Mouse (Mus musculus): ENCODE measurements around the gene Casp1. TPM values are rescaled to one million over a fixed set of nuclear protein-coding genes. Genes with fewer than 3 reads are reported as not detected.
A peak's percentile ranks its signal among the peaks of the same experiment; 100 is the strongest.

Casp1 gene
- total RNA-seq (2021) (1 to 10 TPM; 3.6 to 5.9 TPM), polyA plus RNA-seq (2012; rRNA removed) (not detected in 2 replicates)
- long read RNA-seq, partial matches to known transcripts: 0 of 2 reads
- long read RNA-seq, other reads (novel, unspliced or antisense): 0 of 2 reads

DNA sequence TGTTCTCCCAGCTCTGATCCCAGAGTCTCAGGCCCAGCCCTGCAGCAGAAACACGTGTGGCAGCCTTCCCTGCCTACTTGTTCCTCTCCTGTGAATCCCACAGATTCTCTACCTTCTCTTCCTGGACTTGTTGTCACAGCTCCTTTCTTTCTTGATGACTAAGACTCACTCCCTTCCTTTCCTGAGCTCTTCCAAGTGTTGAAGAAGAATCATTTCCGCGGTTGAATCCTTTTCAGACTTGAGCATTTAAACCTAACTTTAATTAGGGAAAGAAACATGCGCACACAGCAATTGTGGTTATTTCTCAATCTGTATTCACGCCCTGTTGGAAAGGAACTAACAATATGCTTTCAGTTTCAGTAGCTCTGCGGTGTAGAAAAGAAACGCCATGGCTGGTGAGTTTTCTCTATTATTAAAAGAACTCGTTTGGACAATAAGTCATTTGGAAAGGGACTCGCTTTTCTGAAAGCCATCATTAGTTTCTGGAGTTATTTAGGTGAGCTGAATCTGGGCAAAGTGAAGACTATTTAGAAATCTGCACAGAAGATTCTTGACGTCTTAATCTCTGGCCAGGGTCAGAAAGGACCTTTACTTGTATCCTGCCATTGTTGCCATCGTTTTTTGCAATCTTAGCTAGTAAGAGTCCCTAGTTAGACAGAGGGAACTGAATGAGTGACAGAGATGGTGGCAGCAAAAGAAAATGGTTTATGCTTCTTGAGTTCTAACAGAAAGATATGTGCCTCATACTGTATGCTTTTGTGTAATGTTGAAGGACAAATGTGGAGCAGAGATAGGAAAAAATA, at the start of gene Casp1:
Gene Casp1, plus strand, starts transcription at position 189 of the 803 bp plus-strand sequence.
- DNase-seq: peak; percentile 4

DNA sequence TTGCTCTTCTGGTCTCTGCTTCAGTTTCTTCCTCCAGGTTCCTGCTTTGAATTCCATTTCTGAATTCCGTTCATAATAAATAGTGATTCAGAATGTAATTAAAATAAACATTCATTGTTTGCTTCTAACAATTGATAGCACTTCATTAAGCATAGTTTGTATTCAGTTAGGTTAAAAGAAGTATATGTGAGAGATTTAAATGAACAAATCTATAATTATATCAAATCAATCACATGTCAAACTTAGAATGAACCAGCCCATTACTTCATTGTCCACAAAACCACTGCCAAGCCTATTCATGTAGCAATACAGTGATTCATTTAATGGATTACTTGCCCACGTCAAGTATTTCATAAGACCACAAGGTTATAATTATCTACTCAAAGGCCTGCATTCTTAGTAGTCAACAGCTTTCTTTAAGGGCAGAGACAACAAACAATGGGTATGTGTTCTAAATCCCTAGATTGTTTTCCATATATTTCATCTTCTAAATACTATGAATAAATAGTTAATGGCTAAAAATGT, 34.3 kb upstream of the Casp1 start:
- no peak for DNase-seq

- no peak for DNase-seq
These were observed 28.0 kb upstream of the Casp1 start for GRCm38 (mm10) chr9:5270274-5270673.

DNA sequence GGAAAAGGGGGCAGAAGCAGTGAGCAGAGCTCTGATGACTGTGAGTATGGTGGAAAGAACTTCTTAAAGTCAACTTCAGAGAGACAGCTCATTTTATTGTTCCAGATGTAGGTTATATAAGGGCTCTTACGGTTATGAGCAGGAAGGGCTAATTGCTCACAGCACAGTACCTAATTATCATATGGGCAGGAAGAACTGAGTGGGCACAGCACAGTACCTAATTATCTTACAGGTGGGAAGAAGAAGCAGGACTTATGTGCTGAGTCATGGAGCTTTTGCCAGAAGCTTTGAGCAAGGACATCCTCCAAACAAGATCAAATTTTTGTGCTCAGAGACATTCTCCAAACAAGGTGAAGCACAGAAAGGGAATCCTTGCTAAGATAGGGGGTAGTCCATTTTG, 27.4 kb upstream of the Casp1 start:
- no peak for DNase-seq

GRCm38 (mm10) chr9:5271334-5271845, 26.9 kb upstream of the Casp1 start:
- DNase-seq: no peak

GRCm38 (mm10) chr9:5286071-5286470, 12.2 kb upstream of the Casp1 start:
- no peak for DNase-seq

DNA sequence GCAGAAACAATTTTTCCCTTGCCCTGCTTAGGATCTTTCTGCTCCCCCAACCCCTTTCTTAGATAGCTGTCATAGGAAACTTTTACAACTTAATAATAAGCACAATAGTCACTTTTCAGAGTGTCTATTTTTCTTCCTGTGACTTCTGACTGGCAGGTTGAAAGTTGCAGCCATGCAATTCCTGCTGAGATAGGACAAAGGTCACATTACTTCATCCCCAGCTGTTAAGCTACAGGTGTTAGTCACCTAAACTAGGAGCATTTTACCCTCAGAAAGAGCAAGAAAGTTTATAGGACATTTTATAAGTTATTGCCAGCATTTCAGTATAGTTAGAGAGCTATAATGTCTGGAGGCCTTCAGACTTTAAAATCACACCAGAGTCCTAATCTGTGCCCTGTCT, 11.7 kb upstream of the Casp1 start:
- DNase-seq: no peak

DNA sequence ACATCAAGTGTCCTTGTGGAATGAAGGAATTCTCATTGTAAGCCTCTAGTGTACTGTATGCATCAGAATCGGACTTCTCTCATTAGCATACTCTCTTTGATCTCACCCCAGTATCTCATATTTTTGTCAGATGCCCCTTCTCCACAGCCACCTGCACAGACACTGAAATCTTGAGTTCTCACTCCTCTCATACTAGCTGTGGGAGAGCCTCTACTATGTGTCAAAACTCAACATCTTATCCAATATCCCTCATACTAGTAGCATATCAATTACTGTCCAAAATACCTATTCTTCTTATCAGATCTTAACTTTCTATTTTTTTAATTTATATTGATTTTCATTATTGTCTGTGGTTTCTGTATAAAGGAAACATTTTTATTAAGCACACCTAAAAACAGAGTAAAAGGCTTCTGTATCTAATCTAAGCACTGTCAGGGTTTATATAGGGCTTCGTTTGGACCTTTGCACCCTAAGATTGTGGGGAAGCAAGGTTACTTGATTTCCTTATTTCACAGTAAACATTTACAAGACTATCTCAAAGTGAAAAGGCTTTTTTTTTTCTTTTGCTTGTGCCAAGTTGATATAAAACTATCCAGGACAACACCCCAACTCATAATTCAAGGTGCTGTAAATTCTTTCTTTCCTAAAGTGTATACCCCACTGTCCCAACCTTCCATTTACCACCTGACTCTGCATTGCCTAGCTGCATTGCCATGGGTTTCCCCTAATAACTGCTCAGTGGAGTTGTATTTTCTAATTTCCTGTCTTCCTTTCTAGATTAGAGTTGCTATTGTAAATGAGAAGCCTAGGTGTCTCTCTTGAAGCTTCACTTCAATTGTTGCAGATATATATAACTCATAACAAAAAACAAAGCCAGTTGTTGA, 1.7 kb upstream of the Casp1 start:
- no peak for DNase-seq

GRCm38 (mm10) chr9:5299132-5299381, 740 bp downstream of the Casp1 start:
- DNase-seq: no peak

- peak; percentile 40 for DNase-seq
These were observed 10.2 kb downstream of the Casp1 start, which contains the start of gene Casp4 for GRCm38 (mm10) chr9:5308561-5308960. Gene Casp4, plus strand, starts transcription at chr9:5308828.

DNA sequence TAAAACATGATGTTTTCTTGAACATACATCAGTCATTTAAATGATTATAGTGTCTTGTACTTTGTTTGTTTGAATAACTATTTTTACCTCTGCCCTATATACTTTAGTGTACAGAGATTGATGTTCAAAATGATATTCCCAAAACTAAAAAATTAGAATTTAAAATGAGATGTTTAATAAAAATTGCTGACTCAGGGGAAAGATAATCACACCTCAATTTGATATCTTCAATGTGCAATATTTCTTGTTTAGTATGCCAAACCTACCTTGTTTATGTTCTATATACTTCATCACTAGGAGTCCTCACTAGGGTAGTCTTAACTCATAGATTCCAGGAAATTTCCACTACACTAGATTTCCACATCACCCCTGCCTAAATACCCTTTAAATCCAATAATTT, 11.8 kb downstream of the Casp1 start:
- no peak for DNase-seq

DNA sequence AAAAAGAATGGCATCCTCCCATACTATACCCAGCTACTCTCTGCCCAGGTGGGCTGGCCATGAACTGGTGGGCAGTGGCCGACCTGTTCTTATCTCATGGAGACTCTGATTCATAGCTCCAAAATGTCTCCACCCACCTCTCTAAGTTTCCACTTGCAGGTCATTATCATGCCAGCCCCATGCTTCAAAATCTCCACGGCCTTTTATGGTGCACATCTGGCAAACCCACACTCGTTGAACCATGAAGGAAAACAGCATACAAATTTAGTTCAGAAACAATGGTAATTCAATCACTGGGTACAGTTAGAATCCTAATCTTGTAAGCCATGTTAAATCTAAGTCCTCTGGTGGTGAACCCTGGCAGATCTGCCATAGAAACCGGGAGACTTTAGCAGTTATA, 13.1 kb downstream of the Casp1 start:
- DNase-seq: peak; percentile 9

DNA sequence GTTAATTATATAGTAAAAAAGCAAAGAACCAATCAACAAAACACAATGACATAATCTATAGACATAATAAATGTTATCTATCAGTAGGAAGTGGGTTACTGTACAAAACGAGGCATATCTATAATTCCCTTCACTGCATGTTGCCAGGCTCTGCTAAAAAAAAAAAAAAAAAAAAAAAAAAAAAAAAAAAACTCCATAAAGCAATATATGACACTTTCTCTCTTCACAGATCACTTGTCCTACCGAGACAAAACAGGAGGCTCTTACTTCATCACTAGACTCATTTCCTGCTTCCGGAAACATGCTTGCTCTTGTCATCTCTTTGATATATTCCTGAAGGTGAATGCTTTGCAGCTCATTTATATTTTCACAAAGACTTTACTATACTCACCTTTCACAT, 29.9 kb downstream of the Casp1 start:
- DNase-seq: no peak

- no peak for DNase-seq
These were observed 34.1 kb downstream of the Casp1 start for GRCm38 (mm10) chr9:5332441-5332840.

DNA sequence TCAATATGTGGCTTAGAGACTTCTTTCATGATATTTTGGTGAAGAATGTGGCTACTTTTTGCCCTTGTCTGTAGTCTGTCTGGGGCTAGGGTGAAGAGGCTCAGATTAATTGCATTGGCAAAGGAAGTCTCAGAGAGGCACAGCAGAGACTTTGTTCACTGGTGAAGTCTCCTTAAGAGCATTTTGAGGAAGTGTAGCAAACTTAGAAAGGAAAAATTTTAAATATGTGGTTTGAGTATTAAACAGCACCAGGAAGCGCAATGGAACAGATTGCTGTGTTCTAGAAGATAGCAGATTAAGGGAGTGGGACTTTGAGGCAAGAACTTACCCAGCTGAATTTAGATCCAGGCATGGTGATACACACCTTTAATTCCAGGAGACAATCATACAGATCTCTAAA, 35.1 kb downstream of the Casp1 start:
- DNase-seq: no peak

GRCm38 (mm10) chr9:5343092-5343491, 44.8 kb downstream of the Casp1 start:
- DNase-seq: no peak

DNA sequence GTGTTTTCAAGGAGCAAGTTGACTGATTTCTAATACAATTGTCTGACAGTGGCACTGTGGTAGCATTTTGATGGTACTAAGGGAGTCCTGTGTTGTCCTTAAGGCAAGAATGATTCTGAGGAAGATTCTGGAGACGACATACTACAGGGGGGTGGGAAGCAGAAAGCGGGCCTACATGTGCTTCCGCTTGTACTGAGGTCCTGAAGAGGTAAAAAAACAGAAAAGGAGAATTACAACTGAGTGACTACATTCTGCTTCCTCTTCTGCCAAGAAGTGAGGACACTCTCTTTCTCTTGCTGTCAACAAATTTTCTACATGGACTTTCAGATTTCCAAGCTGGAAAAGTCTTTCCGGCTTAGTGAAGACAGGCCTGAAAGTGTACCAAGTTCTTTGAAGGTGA, 45.8 kb downstream of the Casp1 start:
- DNase-seq: no peak

DNA sequence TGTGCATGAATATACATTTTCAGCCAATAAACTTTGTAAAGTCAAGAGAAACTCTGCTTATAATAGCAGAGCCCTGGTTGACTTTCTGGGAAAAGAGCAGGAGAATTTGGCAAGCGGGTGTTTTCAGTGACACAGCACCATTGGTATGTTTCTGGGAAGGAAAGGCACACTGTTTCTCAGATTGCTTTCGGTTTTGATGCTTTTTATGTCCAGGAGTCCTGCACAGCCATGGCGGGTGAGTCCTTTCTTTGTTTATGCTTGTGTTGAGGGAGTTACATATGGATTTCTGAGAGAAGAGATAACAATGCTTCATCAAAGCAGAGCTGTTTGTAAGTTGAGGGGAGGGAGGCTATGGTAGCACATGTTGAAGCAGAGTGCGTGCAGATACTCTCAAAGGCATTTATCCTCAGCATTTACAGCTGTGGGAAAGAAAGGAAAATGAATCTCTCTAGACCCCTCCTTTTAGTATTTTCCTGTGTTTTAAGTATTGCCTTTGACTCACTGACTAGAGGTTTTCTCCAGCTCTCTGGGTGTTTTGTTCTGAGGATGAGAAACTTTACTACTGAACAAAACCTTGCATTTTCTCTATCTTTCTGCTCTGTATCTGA, 47.1 kb downstream of the Casp1 start, which contains the start of gene Casp12:
Gene Casp12, plus strand, starts transcription at position 140 of the 608 bp plus-strand sequence.
- DNase-seq: peak; percentile 69

DNA sequence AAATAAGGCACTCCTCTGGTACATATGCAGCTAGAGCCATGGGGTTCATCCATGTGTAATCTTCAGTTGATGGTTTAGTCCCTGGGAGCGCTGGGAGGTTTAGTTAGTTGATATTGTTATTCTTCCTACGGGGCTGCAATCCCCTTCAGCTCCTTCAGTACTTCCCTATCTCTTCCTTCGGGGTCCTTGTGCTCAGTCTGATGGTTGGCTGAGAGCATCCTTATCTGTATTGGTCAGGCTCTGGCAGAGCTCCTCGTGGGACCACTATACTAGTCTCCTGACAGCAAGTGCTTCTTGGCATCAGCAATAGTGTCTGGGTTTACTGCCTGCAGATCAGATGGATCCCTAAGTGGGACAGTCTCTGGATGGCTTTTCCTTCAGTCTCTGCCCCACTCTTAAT, 49.1 kb downstream of the Casp1 start:
- DNase-seq: no peak

DNA sequence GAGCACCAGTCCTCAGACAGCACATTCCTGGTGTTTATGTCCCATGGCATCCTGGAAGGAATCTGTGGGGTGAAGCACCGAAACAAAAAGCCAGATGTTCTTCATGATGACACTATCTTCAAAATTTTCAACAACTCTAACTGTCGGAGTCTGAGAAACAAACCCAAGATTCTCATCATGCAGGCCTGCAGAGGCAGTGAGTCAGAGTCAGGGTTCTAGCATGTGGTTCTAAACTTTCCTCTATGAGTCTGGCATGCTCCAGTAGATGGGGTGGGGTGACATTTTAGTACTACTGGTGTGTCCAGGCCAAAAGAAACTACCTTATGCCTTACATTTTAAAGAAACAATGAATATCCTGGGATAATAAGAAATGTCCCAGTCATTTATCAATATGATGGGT, 55.4 kb downstream of the Casp1 start:
- no peak for DNase-seq

DNA sequence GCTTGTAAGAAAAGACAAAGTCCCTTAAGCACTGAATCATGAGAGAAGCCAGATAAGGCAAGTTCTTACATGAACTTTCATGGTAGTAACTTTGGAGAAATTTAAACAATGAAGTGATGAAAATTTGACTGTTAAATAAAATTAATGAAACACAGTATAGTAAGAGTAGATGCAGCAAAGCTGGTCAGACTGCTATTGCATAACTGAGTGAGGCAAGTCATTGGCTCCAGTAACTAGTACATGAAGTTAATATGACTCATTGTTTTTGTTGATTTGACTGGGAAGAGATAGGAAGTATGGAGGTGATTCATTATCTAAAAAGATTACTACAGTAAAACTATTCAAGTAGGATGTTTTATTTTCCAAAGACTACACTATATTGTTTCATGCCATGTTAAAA, 58.5 kb downstream of the Casp1 start:
- peak; percentile 42 for DNase-seq

Measured in adrenal gland, adult 2 months (tissue).